ENCODE assay signal across 9 mouse cellular contexts in the genomic region with DNA sequence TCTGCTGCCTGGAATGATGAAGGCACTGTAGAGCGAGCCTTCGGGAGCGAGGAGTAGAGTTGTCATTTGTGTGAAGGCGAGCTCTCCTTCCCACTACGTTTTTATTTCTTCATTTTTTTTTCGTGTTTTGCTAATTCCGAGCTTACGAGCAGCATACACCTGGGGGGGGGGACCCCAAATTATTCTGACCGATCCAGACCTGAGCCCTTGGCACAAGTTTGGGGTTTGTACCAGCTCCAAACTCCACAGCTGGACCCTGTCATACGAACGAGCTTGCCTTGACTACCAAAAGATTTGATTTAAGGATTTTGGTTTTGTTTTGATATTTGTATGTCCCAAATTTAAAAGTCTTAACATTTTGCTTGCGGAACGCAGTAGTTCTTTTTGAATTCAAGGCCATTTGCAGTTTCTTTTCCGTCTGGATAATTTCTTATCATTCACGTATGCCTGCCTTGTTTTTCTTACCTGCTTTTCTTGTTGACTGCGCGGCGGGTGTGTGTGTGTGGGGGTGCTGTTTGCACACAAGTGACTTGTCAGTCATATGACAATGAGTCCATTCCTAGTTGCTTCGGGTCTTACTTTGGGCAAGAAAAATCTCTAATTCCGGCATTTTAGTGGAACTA. TPM values are rescaled to one million over a fixed set of nuclear protein-coding genes. Genes with fewer than 3 reads are reported as not detected.
DNase-seq lines count a peak whose midpoint lies in the region; ATAC-seq and TF ChIP-seq lines count a peak whose summit lies in the region.
"Had no signal": no experiment of that assay in that cellular context is flagged by ENCODE, and none has a peak within 500 bp of the region (broad histone marks: within the 10 kb centered on the region; RNA-seq: fewer than 3 reads in every experiment).

No protein-coding gene starts in this region.

- H3K9me3 ChIP-seq in erythroblast, embryonic 14.5 days (ENCODE audit: control insufficient read depth, low read length) = no peaks in the 10 kb centered on the region
- H3K9me3 ChIP-seq in hindbrain, embryonic 13.5 days = no peaks in the 10 kb centered on the region
- no peaks in the 10 kb centered on the region for H3K9me3 ChIP-seq in midbrain, embryonic 12.5 days

- peaks cover 24% of the 10 kb centered on the region for H3K27me3 ChIP-seq in erythroblast, embryonic 14.5 days (ENCODE audit: control insufficient read depth)
- no peaks in the 10 kb centered on the region for H3K27me3 ChIP-seq in hindbrain, embryonic 13.5 days
- H3K27me3 ChIP-seq in midbrain, embryonic 12.5 days = no peaks in the 10 kb centered on the region
- H3K27me3 ChIP-seq: Patski had no signal

- peak overlapping the region; percentile 72 for H3K4me3 ChIP-seq in erythroblast, embryonic 14.5 days (replicated peaks)
- H3K4me3 ChIP-seq in embryonic fibroblast, embryonic 13.5 days (ENCODE audit: insufficient read depth, low read length) = peak overlapping the region; percentile 92
- H3K4me3 ChIP-seq in hindbrain, embryonic 13.5 days = peak overlapping the region; percentile 68
- H3K4me3 ChIP-seq in midbrain, embryonic 12.5 days = peak overlapping the region; percentile 66

- H3K27ac ChIP-seq in embryonic fibroblast, embryonic 13.5 days (ENCODE audit: insufficient read depth, low read length) = peak overlapping the region; percentile 92
- peak overlapping the region; percentile 100 for H3K27ac ChIP-seq in hindbrain, embryonic 13.5 days
- H3K27ac ChIP-seq in midbrain, embryonic 12.5 days (replicated peaks) = peak overlapping the region; percentile 95

- H3K4me2 ChIP-seq in hindbrain, embryonic 13.5 days = peak overlapping the region; percentile 68
- peak overlapping the region; percentile 61 for H3K4me2 ChIP-seq in midbrain, embryonic 12.5 days (replicated peaks)

- H3K9ac ChIP-seq in hindbrain, embryonic 13.5 days = peak overlapping the region; percentile 87
- peak overlapping the region; percentile 75 for H3K9ac ChIP-seq in midbrain, embryonic 12.5 days (replicated peaks)

- under 1% methylated on average over 20 of the region's 20 CpGs for WGBS in hindbrain, embryonic 13.5 days
- under 1% methylated on average over 20 of the region's 20 CpGs for WGBS in midbrain, embryonic 12.5 days

- ATAC-seq in erythroblast, adult 5-6 weeks (replicated peaks; ENCODE audit: low FRiP score, poor library complexity, severe bottlenecking) = no peak
- ATAC-seq in hindbrain, embryonic 13.5 days (ENCODE audit: low FRiP score) = no peak
- ATAC-seq in midbrain, embryonic 12.5 days (ENCODE audit: low FRiP score, low read depth) = no peak

- no peak for TF ChIP-seq CTCF in embryonic fibroblast, embryonic 13.5 days (IDR thresholded peaks at IDR 0.05; ENCODE audit: borderline replicate concordance, insufficient read depth, low read length)

- peak; percentile 50 for DNase-seq in adrenal gland, postnatal 25 days
- DNase-seq in left cerebral cortex, postnatal 4 days = peak; percentile 48
- DNase-seq in thymus, adult 18-20 months = peak; percentile 51 to 65

- H3K4me1 ChIP-seq in erythroblast, embryonic 14.5 days (ENCODE audit: control insufficient read depth) = peaks cover 32% of the 10 kb centered on the region
- H3K4me1 ChIP-seq in embryonic fibroblast, embryonic 13.5 days (ENCODE audit: control insufficient read depth, insufficient read depth, low read length) = peaks cover 9% of the 10 kb centered on the region
- peaks cover 39% of the 10 kb centered on the region for H3K4me1 ChIP-seq in hindbrain, embryonic 13.5 days (replicated peaks)
- H3K4me1 ChIP-seq in midbrain, embryonic 12.5 days = peaks cover 16% of the 10 kb centered on the region

- TF ChIP-seq POLR2A in embryonic fibroblast, embryonic 13.5 days (IDR thresholded peaks at IDR 0.05; ENCODE audit: low read depth, low read length) = peak; percentile 29

- H3K36me3 ChIP-seq in erythroblast, embryonic 14.5 days (ENCODE audit: control insufficient read depth) = peaks cover 25% of the 10 kb centered on the region
- peaks cover 24% of the 10 kb centered on the region for H3K36me3 ChIP-seq in hindbrain, embryonic 13.5 days
- peaks cover 24% of the 10 kb centered on the region for H3K36me3 ChIP-seq in midbrain, embryonic 12.5 days

- intact Hi-C loops in left cerebral cortex, postnatal 4 days (cut with DNase I) = loop anchor here (2.0 to 10.0 kb wide), 5 partner anchors 367 to 1087 kb away; no protein-coding TSS in a partner anchor

RNA-seq across cellular contexts. Expression of a gene that starts 0.8 kb away (rescaled TPM):
- polyA plus RNA-seq in erythroblast, embryonic 14.5 days (2012) = 3.4 and 3.5 TPM in 2 replicates
- 20.8 and 21.9 TPM in 2 replicates for total RNA-seq in erythroblast, adult 5-6 weeks (2015; ENCODE audit: low replicate concordance)
- total RNA-seq in erythroblast, adult 5-6 weeks (2017; ENCODE audit: low replicate concordance) = 19.7 and 37.8 TPM in 2 replicates
- total RNA-seq in adrenal gland, postnatal 25 days (2021) = 30.6 and 37.6 TPM in 2 replicates
- polyA plus RNA-seq in embryonic fibroblast, embryonic 13.5 days (2011; ENCODE audit: insufficient read length, low read depth, missing spikeins) = 105 and 134 TPM in 2 replicates
- 70.1 and 78.1 TPM in 2 replicates for polyA plus RNA-seq in hindbrain, embryonic 13.5 days (2015; fragmentation: Nextera tagmentation; extraction: Ambion mirVana)
- 100 to 1,000 TPM; 112 to 117 TPM for total RNA-seq in left cerebral cortex, postnatal 4 days (2021)
- 71.6 and 77.0 TPM in 2 replicates for polyA plus RNA-seq in midbrain, embryonic 12.5 days (2016; fragmentation: Nextera tagmentation; extraction: Ambion mirVana)

Comparison
In these comparisons a context has a peak if more than half of its experiments do, and no peak if none do; other contexts are left out.
1. RNA of a gene that starts 0.8 kb away (polyA plus RNA-seq): 105 to 134 TPM in embryonic fibroblast, embryonic 13.5 days, 71.6 to 77.0 TPM in midbrain, embryonic 12.5 days and 70.1 to 78.1 TPM in hindbrain, embryonic 13.5 days; 3.4 to 3.5 TPM in erythroblast, embryonic 14.5 days; every median in the first group is over 10 times any median in the second.
2. Peak in every context shown above with its lines, with median percentiles within 50 percentile points of each other: H3K4me3 ChIP-seq, DNase-seq and H3K27ac ChIP-seq.